Mouse (Mus musculus) R1 (cell line): Measurements from ENCODE around the gene P3h4.
A peak's percentile ranks its signal among the peaks of the same experiment; 100 is the strongest.
"Not testable (repeated sequence)": the region's sequence is repeated elsewhere in the genome, so short reads cannot be mapped to it uniquely, and the experiment has no call there.

Experiments
- DNase-seq: peaks from one replicate; pipeline ENCODE4 v3.0.0-alpha.2; 2018; ENCODE audit warnings: low read depth, low spot score

P3h4 gene

DNA sequence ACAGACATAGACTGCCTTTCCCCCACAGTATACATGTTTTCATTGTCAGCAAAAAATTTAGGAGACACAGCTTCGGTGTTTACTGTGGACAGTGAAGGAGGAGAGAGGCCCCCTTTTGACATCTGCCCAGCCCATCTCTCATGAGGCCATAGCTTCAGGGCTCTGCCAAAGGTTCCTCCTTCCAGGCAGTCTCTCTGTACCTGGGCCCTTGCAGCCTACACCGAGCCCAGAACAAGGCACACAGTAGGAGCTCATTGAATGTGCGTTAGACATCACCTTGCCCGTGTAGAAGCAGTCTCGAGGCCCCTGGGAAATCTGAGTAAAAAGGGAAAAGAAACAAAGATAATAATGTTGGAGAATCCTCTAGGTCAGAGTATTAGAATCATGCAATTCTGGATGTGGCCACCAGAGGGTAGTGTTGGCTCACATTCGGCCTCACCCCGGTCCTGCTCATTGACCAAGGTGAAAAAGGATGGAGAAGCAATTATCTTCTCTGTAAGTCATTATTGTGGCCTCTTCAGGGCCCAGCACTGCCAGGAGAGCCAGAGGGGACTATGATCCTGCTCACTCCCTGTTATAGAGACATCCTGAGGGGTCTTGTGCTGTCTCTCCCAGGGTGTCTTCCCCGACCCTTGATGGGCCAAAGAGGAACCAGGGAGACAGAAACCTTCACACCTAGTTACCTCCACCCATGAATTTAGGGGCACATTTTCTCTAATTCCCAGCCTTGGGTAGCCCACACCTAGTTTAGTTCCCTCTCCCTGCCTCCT is 52.2 kb downstream of the P3h4 start:
- DNase-seq: peak; percentile 69

DNA sequence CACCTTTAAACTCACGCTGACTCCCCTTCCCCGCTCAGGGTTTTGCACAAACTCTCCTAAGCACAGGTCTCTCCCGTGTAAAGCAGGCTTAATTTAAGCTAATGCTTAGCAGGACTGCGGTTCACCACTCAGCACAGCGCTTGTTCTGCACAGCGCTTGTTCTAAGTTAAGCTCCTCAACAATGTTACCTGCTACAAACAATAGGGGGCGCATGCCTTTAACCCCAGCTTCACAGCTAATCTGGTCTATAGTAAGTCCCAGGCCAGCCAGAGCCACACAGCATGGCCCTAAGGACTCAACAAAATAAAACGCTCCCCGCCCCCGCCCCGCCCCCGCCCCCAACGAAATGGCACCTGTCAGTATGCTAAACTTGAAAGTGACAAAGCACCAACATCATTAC is 53.6 kb downstream of the P3h4 start:
- DNase-seq: not testable (repeated sequence)

DNA sequence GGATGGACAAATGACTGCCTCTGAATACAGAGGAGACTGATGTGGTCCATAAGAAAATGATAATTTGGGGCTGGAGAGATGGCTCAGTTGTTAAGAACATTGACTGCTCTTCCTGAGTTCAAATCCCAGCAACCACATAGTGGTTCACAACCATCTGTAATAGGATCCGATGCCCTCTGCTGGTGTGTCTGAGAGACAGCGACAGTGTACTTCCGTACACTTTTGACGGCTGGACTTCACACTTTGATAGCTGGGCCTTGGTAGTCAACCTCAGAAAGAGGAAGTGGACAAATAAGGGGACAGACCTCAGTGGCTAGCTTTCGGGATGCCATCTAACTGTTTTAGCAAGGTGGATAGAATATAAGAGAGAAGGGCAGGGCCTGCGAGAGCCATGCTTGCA is 54.5 kb downstream of the P3h4 start:
- no peak for DNase-seq
